Mouse (Mus musculus) cerebellum, adult 2 months (tissue): ENCODE measurements around the gene Lrrc75a.

ENCODE experiments used
- CTCF ChIP-seq: fragments of 200-500 bp; IDR thresholded peaks from 2 replicates; pipeline ENCODE4 v1.5.1; 2011; ENCODE audit warnings: low read depth, mild to moderate bottlenecking, control low read depth, low read length, moderate library complexity, borderline replicate concordance; ENCODE audit not compliant: insufficient read depth
- POLR2A ChIP-seq: fragments of 200-500 bp; IDR thresholded peaks from 2 replicates; pipeline ENCODE4 v1.6.1; 2011; ENCODE audit warnings: low read length, control low read depth, borderline replicate concordance; ENCODE audit not compliant: insufficient read depth

DNA sequence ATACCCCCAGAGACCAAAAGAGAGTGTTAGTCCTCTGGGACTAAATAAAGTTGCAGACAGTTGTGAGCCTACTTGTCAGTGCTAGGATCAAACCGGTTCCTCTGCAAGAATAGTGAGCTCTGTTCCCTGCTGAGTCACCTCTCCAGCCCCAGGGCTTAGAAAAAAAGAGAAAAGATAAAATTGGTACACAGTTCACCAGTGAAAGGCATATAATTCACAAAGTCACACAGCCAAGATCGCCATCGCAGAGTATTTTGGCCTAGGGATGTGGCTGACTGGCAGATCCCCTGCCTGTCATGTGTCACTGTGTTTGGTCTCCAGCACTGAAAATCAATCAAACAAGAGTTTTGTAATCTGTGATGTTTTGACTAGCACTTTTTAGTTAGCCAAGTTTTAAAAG is 80.0 kb downstream of the Lrrc75a start:
- TF ChIP-seq CTCF (no peak), POLR2A (no peak)
